Mouse (Mus musculus) bone marrow, adult 2 months (tissue): Measurements from ENCODE around the gene Mapkapk3.

Source experiments
- CTCF ChIP-seq: fragments of 200-500 bp; IDR thresholded peaks from 2 replicates; pipeline ENCODE4 v1.5.1; 2011; ENCODE audit warnings: low read length, control low read depth; ENCODE audit not compliant: control insufficient read depth, insufficient read depth
- POLR2A ChIP-seq: fragments of 200-500 bp; IDR thresholded peaks from 2 replicates; pipeline ENCODE4 v1.6.1; 2011; ENCODE audit warnings: low read depth, mild to moderate bottlenecking, control low read depth, low read length, borderline replicate concordance; ENCODE audit not compliant: control insufficient read depth

- no peak for TF ChIP-seq CTCF
- no peak for TF ChIP-seq POLR2A
Observed at GRCm38 (mm10) chr9:107267028-107267427, 22.6 kb downstream of the Mapkapk3 start.
